Mouse (Mus musculus) left cerebral cortex, postnatal 4 days (tissue): Measurements from ENCODE around the gene Cd300c. TPM values are rescaled to one million over a fixed set of nuclear protein-coding genes. Genes with fewer than 3 reads are reported as not detected.
"Not testable (repeated sequence)": the region's sequence is repeated elsewhere in the genome, so short reads cannot be mapped to it uniquely, and the experiment has no call there.

ENCODE experiments used
- DNase-seq: peaks from one replicate; pipeline ENCODE4 v3.0.0-alpha.2; 2022
- intact Hi-C: fragments of 180-260 bp; cut with DNase I; formaldehyde crosslinking; loops from one replicate; pipeline ENCODE4 v1.15.1; 2025
- total RNA-seq, 2 experiments: library from RNA; stranded (reverse); gene quantifications; 2 replicates each; pipeline ENCODE4 v1.2.3; 2021

The Cd300c gene
- not detected for total RNA-seq

DNA sequence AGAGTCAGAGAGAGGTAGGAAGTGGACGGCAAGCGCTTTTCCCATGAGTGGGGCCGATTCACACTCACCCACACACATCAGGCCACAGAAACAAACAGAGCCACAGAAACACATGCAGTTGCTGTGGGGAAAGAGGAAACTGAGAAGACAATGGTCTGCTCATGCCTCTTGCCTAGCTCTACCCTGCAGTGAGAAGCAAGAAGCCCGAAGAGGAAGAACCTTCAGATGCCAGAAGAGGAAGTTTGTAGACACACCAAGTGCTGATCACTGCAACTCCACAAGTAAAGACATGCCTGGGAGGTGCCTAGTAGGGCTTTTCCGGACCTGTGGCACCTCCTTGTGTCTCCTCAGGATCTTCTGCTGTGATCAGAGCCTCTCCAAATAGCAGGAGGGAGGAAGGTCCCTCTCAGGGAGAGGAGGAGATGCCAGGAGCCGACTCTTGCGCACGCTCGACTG lies at the start of gene Cd300c:
TSS of gene Cd300c (minus strand) at position 406 of the 456 bp plus-strand sequence.
- no peak for DNase-seq
- intact Hi-C loops: no loop called here

DNA sequence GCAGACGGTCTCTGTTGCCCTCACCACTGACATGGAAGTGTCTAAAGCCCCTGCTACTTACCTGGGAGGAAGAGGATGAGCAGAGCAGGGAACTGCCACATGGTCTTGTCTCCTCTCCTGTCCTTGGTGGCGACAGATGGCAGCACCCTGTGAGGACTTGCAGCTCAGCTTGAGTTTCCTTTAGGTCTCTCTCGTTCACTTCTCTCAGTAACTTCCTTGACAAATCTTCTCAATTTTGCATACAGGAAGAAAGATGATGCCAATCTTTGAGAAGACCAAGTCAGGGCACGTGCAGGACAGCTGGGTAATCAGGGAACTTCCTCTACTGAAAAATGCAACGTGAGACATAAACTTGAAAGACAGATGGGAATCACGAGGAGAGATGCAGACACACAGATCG lies 47.1 kb upstream of the Cd300c start, which contains the start of gene Cd300ld2:
TSS of gene Cd300ld2 (minus strand) at position 101 of the 400 bp plus-strand sequence.
- DNase-seq, intact Hi-C loops: not testable (repeated sequence)

DNA sequence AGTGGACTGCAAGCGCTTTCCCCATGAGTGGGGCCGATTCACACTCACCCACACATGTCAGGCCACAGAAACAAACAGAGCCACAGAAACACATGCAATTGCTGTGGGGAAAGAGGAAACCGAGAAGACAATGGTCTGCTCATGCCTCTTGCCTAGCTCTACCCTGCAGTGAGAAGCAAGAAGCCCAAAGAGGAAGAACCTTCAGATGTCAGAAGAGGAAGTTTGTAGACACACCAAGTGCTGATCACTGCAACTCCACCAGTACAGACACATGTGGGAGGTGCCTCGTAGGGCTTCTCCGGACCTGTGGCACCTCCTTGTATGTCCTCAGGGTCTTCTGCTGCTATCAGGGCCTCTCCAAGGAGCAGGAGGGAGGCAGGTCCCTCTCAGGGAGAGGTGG lies 35.1 kb upstream of the Cd300c start:
- DNase-seq: no peak
- intact Hi-C loops: no loop called here

DNA sequence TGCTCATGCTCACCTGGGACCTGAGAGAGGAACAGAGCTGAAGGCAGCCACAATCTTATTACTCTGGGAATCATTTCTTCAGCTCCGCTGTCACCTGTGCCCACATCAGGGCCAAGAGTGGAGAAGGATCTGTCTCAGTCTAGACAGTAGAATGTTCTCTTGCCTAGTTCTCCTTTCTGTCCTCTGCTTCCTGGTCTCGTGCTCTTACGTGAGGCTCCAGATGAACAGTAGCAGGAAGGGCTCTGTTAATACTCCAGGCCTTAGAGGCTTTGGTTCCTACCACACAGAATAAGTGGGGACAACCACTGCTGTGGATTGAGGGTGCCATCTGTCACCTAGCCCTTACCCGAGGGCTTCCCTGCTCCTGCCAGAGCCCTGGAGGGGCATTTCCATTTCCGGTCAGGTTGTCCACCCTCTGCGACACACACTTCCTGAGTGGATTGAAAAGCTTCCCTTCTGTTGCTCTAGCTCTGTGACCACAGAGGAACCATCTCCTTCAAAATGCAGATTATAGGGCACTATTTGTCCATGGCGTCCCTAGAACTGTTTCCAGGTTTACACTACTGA lies 32.6 kb upstream of the Cd300c start, which contains the start of gene Cd300c2:
TSS of gene Cd300c2 (minus strand) at position 407 of the 567 bp plus-strand sequence.
- DNase-seq: no peak
- intact Hi-C loops: no loop called here

DNA sequence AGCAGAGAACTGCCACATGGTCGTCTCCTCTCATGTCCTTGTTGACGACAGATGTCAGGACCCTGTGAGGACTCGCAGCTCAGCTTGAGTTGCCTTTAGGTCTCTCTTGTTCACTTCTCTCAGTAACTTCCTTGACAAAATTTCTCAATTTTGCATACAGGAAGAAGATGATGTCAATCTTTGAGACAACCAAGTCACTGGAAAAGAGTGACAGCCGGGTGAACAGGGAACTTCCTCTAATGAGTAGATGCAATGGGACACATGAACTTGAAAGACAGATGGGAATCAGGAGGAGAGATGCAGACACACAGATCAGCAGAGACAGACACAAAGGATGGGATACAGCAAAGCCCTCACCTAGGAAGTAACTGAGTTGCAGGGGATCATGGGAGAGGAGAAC lies 20.8 kb upstream of the Cd300c start, which contains the start of gene Cd300ld:
TSS of gene Cd300ld (minus strand) at position 130 of the 400 bp plus-strand sequence.
- intact Hi-C loops: no loop called here
- DNase-seq: no peak

DNA sequence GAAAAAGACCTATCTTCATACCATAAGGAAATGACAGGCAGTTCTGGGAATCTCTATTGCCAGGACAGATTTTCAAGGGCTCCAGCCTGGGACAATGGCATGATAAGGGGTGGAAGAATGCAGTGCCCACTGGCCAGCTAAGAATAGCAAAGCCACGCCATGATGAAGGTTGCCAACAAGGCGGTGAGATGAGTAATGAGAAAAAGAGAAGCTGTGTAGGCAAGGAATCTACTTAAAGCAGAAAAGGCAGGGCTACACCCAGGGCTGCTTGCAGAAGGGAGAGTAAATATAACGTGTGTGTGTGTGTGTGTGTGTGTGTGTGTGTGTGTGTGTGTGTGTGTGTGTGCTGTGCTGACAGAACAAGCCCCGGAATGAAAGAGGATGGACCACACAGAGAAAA lies 12.9 kb upstream of the Cd300c start:
- intact Hi-C loops: no loop called here

DNA sequence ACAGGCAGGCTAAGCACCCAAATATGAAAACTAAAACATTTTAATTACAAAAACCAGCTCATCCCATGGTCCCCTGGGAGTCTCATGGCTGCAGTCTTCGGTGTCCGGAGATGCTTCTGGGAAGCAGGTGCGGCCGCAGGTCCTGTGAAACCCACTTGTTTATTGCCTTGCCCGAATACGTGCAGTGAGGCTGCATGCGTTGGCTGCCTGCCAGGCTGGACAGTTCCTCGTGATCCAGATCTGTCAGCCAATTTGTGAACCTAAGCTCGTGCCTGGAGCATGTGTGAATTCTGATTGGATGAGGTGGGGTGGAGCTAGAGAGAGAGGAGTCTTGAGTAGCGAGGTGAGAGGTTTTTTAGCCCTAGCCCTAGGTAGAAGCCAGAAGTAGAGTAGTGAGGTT lies 3.8 kb upstream of the Cd300c start:
- intact Hi-C loops: no loop called here
- peak; percentile 20 for DNase-seq

More for the DNA sequence above, 12.9 kb upstream of the Cd300c start:
- no peak for DNase-seq

DNA sequence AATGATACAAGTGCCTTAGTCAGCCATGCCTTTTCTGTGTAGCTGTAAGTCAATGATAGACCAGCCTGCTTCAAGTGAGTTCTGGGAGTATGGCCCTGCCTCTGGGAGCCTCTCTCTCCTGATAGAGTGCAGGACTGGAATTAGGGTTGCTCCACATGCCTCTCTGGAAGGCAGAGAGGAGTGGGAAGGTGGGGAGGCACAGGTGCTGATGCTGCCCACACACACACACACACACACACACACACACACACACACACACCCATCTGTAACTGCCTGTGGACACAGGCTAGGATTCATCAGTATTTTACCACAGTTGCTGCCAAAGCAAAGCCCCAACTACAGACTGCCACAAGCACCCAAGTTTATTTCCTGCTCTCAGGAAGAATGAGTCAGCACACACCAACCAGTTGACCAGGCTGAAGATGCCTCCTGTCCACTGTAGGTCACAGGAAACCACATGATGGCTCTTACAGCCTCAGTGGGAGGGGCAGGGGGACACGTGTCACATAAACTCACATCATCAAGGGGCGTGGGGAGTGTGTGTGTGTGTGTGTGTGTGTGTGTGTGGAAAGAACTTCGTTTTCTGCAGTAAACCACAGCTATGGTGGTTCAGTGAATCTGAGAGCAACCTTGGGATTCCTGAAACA lies 3.7 kb downstream of the Cd300c start:
- DNase-seq: no peak
- intact Hi-C loops: no loop called here

DNA sequence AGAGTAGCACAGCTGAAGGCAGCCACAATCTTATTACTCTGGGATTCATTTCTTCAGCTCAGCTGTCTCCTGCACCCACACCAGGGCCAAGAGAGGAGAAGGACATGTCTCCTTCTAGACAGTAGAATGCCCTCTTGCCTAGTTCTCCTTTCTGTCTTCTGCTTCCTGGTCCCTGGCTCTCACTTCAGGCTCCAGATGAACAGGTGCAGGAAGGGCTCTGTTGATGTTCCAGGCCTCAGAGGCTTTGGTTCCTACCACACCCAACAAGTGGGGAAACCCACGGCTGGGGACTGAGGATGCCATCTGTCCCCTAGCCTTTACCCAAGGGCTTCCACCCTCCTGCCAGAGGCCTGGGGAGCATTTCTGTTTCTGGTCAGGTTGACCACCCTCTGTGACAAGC lies 8.6 kb downstream of the Cd300c start:
- intact Hi-C loops: no loop called here

DNA sequence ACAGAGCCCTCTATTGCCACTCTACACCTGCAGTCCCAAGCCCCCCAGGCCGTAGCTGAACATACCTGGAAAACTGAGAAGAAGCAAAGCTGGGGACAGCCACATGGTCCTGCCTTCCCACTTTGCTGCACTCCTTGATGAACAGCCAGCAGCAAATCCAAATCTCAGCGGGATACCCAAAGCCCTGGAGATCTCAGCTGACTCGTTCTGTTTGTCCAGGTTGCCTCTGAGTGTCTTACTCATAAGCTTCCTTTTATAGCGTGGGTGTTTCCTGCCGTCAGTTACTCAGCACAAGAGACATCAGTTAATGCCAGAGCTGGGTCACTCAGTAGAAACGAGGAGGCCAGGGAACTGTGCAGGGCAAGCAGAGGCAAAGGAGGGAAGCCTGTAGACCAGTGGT lies 34.8 kb downstream of the Cd300c start, which contains the start of gene Cd300lb:
TSS of gene Cd300lb (minus strand) at position 243 of the 400 bp plus-strand sequence.
- intact Hi-C loops: no loop called here
- DNase-seq: no peak

More for the DNA sequence above, 8.6 kb downstream of the Cd300c start:
- DNase-seq: no peak

DNA sequence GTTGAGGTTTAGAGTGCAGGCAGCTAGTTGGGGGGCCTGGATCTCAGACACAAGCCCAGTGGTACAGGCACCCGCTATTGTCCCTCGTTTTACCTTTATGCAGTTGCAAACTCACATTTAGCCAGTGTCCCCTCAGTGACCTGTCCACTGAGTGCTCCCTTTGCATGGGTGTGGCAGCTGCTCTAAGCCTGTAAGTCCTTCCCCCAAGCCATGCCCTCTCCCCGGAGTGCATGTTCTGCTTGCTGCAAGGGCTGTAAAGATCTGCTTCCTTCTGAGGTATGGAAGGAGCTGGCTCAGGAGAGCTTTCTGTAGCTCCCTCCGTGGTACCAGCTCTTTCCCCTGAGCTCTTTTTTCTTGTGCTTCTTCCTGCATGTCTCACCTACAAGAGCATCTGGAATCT lies 35.4 kb downstream of the Cd300c start:
- DNase-seq: no peak
- intact Hi-C loops: no loop called here

DNA sequence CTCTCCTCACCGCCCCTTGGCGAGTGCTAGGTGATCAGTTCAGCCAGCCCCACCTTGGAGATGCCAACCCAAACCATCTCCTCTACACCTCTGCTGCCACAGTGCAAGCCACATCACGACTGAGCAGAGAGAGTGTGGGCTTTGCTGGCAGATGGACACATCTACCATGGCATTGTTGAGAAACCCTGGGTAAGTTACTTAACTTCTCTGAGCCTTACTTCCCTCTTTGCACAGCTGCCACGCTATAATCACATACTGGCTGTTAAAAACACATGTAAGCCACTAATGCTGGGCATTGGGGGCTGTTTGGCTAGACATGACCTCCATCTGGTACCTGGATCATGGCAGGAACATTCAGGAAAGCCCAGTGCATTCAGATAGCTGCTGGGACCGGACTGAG lies 37.9 kb downstream of the Cd300c start:
- intact Hi-C loops: no loop called here

DNA sequence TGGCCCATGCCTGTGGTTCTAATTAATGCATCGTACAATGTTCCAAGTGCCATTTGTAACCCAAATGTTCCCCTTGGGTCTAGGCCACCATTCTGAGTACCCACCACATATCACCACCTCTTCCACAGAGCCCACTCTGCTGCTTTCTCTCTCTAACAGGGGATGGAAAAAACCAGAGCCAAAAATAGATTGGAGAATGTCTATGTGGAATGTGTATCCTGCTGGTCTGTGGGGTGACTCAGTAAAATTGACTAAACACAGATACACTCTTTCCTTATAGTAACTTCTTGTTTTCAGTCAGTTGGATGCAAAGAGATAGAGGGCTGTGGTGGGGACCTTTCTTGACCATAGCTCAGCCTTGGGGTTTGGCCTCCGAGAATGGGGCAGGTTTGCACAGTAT lies 39.4 kb downstream of the Cd300c start:
- intact Hi-C loops: no loop called here
- DNase-seq: no peak

More for the DNA sequence above, 37.9 kb downstream of the Cd300c start:
- DNase-seq: no peak

DNA sequence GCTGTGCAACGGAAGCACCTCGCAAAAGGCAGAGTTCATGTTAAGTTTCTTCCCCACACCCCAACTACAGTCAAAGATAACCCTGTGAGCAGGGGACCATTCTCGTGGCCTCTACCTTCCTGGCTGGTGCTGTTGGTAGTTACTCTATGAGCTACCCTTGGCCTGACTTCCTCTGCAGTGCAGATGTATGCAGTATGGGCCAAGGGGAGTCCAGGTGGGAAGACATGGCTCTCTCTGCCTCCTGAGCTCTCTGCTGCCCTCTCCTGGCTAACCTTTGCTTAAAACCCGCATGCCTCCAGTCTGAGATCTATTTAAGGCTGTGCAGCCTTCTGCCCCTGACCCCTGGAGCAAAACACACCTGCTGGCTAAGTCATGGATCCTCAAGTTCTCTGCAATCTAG lies 45.0 kb downstream of the Cd300c start:
- intact Hi-C loops: no loop called here
- peak; percentile 10 for DNase-seq

DNA sequence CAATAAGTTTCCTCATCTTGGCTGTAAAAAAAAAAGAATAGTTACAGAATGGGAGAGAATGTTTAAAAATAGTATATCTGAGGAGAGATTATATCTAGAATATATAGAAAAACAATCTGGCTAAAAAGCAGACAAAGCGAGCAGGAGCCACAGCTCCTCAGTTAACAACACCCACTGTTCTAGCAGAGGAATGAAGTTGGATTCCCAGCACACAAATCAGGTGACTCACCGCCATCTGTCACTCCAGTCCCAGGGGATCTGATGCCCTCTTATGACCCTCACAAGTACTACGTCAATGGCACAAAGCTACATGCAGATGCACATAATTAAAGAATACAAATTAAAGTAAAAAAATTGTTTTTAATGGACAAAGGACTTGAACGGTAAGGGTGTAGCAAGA lies 46.5 kb downstream of the Cd300c start:
- no peak for DNase-seq

DNA sequence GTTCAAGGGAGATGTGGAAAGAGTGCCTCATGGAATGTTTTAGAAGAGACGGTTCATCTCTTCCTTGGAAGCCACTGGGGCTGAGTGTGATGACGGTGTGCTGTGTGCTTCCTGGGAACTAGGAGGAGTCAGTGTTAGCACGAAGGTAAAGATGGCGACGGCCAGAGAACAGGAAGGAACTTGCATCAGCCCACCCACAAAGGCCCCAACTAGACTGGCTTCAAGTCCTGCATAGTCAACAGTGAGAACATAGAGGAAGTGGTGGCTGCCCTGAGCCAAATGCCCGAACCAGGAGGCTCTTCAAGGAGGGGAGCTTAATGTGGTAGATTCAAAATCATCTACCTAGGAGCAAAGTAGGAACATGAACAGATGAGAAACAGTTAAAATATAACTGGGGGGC lies 51.8 kb downstream of the Cd300c start:
- intact Hi-C loops: no loop called here
- DNase-seq: no peak

More for the DNA sequence above, 46.5 kb downstream of the Cd300c start:
- intact Hi-C loops: no loop called here

DNA sequence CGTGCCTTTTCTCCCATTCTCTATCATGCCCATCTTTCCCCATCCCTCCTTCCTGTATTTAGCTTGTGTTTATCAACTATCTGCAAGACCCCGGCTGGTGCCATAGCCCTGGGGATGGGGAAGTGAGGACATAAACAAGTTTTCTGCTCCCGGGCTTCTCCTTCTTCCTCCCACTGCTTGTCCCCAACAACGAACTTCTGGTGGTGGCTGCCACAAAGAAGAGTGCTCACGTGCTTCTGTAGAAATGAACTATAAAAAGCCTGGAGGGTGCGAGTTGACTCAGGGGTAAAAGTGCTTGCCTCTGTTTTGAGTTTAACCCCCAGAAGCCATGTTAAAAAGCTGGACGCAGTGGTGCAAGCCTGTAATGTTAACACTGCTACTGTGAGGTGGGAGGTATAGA lies 54.0 kb downstream of the Cd300c start:
- intact Hi-C loops: loop anchor here (5.0 kb wide), 2 partner anchors 103 to 243 kb away; no protein-coding TSS in a partner anchor
- no peak for DNase-seq

DNA sequence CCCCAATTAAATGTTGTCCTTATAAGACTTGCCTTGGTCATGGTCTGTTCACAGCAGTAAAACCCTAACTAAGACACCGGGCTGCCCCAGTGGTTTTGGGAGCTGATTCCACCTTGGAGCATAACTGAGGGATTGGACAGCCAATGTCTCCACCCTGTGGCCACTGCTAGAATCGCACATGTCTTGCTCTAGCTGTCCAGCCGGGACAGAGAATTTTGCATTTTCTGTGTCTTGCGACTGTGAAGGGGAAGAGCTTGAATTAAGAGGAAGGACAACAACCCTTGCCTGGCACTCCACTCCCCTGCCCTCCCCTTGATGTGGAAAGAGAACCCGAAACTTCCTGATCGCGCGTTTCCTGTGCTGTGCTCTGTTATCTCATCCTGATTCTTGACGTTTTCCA lies 56.1 kb downstream of the Cd300c start:
- DNase-seq: peak; percentile 82

DNA sequence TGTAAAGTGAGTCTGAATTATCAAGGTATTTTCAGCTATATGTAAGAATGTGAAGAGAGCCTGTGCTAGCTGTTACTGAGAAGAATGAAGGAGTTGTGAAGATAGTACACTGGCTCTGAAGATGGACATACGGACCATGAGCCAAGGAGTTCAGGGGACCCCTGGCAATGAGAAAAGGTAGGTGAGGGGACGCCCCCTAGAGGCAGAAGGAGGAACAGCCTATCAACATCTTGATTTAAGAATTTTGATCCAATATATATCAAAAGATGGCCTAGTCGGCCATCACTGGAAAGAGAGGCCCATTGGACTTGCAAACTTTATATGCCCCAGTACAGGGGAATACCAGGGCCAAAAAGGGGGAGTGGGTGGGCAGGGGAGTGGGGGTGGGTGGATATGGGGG lies 59.4 kb downstream of the Cd300c start:
- DNase-seq, intact Hi-C loops: not testable (repeated sequence)

More for the DNA sequence above, 56.1 kb downstream of the Cd300c start:
- intact Hi-C loops: loop anchor here (5.0 kb wide), 2 partner anchors 101 to 241 kb away; no protein-coding TSS in a partner anchor

DNA sequence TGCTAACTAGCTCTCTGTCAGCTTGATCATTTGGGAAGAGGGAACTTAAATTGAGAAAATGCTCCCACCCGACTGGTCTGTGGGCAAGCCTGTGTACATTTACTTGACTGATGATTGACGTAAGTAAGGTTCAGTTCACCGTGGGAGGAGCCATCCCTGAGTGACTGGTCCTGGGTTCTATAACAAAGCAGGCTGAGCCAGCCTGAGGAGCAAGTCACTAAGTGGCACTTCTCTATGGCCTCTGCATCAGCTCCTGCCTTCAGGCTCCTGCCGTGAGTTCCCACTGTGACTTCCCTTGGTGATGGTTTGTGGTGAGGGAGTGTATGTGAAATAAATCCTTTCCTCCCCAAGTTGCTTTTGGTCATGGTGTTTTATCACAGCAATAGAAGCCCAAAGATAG lies 60.9 kb downstream of the Cd300c start:
- DNase-seq: no peak

DNA sequence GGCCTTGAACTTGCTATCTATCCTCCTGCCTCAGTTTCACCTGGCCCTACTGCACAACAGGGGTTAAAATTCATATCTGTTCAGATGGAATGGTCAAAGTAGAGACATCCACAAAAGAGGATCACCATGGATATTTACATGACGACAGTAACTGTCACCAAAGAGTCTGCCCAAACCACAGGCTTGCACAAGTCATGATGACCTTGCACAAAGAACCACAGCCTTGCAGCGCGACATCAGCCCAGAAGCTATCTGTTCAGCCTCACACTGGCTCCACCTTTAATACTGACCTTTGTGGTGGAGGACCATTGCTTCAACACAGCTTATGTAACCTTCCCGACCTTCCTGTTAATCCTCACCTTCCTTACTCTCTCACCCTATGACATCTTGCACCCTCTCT lies 61.4 kb downstream of the Cd300c start:
- intact Hi-C loops: no loop called here
- DNase-seq: no peak

More for the DNA sequence above, 60.9 kb downstream of the Cd300c start:
- intact Hi-C loops: no loop called here
